Mouse (Mus musculus) embryonic fibroblast, embryonic 13.5 days (primary cell): ENCODE measurements around the gene Ackr4. TPM values are rescaled to one million over a fixed set of nuclear protein-coding genes. Genes with fewer than 3 reads are reported as not detected.

Source experiments
- H3K27ac ChIP-seq: 2 replicates; pipeline ENCODE4 v1.5.1; 2012; ENCODE audit warnings: low read length, control low read depth, inconsistent platforms; ENCODE audit not compliant: insufficient read depth
- H3K4me1 ChIP-seq: 2 replicates; pipeline ENCODE4 v1.6.1; 2011; ENCODE audit warnings: low read length; ENCODE audit not compliant: control insufficient read depth, insufficient read depth
- H3K4me3 ChIP-seq: 2 replicates; pipeline ENCODE4 v1.5.1; 2011; ENCODE audit warnings: mild to moderate bottlenecking, control low read depth, low read length; ENCODE audit not compliant: insufficient read depth
- CTCF ChIP-seq: IDR thresholded peaks from 2 replicates; pipeline ENCODE4 v1.5.1; 2011; ENCODE audit warnings: mild to moderate bottlenecking, control low read depth, low read length, moderate library complexity, borderline replicate concordance; ENCODE audit not compliant: insufficient read depth
- POLR2A ChIP-seq: IDR thresholded peaks from 2 replicates; pipeline ENCODE4 v1.6.1; 2011; ENCODE audit warnings: low read depth, mild to moderate bottlenecking, control low read depth, low read length, moderate library complexity
- polyA plus RNA-seq: library from polyadenylated mRNA; stranded (reverse); fragments of >200 nt; gene quantifications from 2 replicates; pipeline ENCODE4 v1.2.4, GENCODE M21; 2011; ENCODE audit warnings: low read depth; ENCODE audit not compliant: missing spikeins, insufficient read length

Gene Ackr4
- polyA plus RNA-seq: 0.74 TPM in 1 of 2 replicates, not detected in the other

GRCm38 (mm10) chr9:104126833-104127232 is at the start of gene Ackr4:
TSS of gene Ackr4 (minus strand) at chr9:104126933.
- Histone ChIP-seq H3K4me1 (no peaks in the 10 kb centered on the region), H3K27ac (no peak within 1 kb of the TSS), H3K4me3 (no peak within 1 kb of the TSS)
- TF ChIP-seq POLR2A: no peak
- TF ChIP-seq CTCF: no peak

- Histone ChIP-seq H3K4me3 (no peak overlapping the region), H3K27ac (no peak overlapping the region), H3K4me1 (no peaks in the 10 kb centered on the region)
- TF ChIP-seq CTCF (no peak), POLR2A (no peak)
These were observed 45.6 kb upstream of the Ackr4 start for GRCm38 (mm10) chr9:104172342-104172741.

- Histone ChIP-seq H3K27ac (no peak overlapping the region), H3K4me1 (no peaks in the 10 kb centered on the region), H3K4me3 (no peak overlapping the region)
- TF ChIP-seq POLR2A: no peak
- TF ChIP-seq CTCF: no peak
These were observed 44.9 kb upstream of the Ackr4 start for GRCm38 (mm10) chr9:104171651-104172050.

GRCm38 (mm10) chr9:104169986-104170385 is 43.3 kb upstream of the Ackr4 start:
- H3K4me3 ChIP-seq: no peak overlapping the region
- TF ChIP-seq CTCF (no peak), POLR2A (no peak)
- H3K27ac ChIP-seq: no peak overlapping the region
- no peaks in the 10 kb centered on the region for H3K4me1 ChIP-seq

- H3K27ac ChIP-seq: no peak overlapping the region
- TF ChIP-seq CTCF (no peak), POLR2A (no peak)
These were observed 39.2 kb upstream of the Ackr4 start for GRCm38 (mm10) chr9:104165926-104166325.

GRCm38 (mm10) chr9:104164194-104164593 is 37.5 kb upstream of the Ackr4 start:
- Histone ChIP-seq H3K4me1 (no peaks in the 10 kb centered on the region), H3K27ac (no peak overlapping the region), H3K4me3 (no peak overlapping the region)
- TF ChIP-seq CTCF (no peak), POLR2A (no peak)

More at GRCm38 (mm10) chr9:104165926-104166325, 39.2 kb upstream of the Ackr4 start:
- Histone ChIP-seq H3K4me1 (no peaks in the 10 kb centered on the region), H3K4me3 (no peak overlapping the region)

GRCm38 (mm10) chr9:104161117-104161516 is 34.4 kb upstream of the Ackr4 start:
- Histone ChIP-seq H3K4me1 (no peaks in the 10 kb centered on the region), H3K27ac (no peak overlapping the region), H3K4me3 (no peak overlapping the region)
- no peak for TF ChIP-seq CTCF
- TF ChIP-seq POLR2A: no peak

GRCm38 (mm10) chr9:104157291-104157690 is 30.6 kb upstream of the Ackr4 start:
- Histone ChIP-seq H3K4me3 (no peak overlapping the region), H3K27ac (no peak overlapping the region), H3K4me1 (no peaks in the 10 kb centered on the region)
- no peak for TF ChIP-seq POLR2A
- no peak for TF ChIP-seq CTCF

- Histone ChIP-seq H3K4me1 (no peaks in the 10 kb centered on the region), H3K27ac (no peak overlapping the region), H3K4me3 (no peak overlapping the region)
- TF ChIP-seq CTCF (no peak), POLR2A (no peak)
These were observed 29.8 kb upstream of the Ackr4 start for GRCm38 (mm10) chr9:104156506-104156905.

GRCm38 (mm10) chr9:104155100-104155715 is 28.5 kb upstream of the Ackr4 start:
- no peak for TF ChIP-seq POLR2A
- TF ChIP-seq CTCF: no peak
- Histone ChIP-seq H3K4me3 (no peak overlapping the region), H3K27ac (no peak overlapping the region), H3K4me1 (no peaks in the 10 kb centered on the region)

- Histone ChIP-seq H3K4me1 (no peaks in the 10 kb centered on the region), H3K4me3 (no peak overlapping the region), H3K27ac (no peak overlapping the region)
- no peak for TF ChIP-seq POLR2A
- TF ChIP-seq CTCF: no peak
These were observed 25.4 kb upstream of the Ackr4 start for GRCm38 (mm10) chr9:104152121-104152520.
